Mouse (Mus musculus): ENCODE results near the gene Fbxw26. TPM values are rescaled to one million over a fixed set of nuclear protein-coding genes. Genes with fewer than 3 reads are reported as not detected.
"Not testable (repeated sequence)": the region's sequence is repeated elsewhere in the genome, so short reads cannot be mapped to it uniquely, and the experiment has no call there.

The Fbxw26 gene
- polyA plus RNA-seq (2015; fragmentation: Nextera tagmentation; extraction: Ambion mirVana), result not detected in 2 replicates

DNA sequence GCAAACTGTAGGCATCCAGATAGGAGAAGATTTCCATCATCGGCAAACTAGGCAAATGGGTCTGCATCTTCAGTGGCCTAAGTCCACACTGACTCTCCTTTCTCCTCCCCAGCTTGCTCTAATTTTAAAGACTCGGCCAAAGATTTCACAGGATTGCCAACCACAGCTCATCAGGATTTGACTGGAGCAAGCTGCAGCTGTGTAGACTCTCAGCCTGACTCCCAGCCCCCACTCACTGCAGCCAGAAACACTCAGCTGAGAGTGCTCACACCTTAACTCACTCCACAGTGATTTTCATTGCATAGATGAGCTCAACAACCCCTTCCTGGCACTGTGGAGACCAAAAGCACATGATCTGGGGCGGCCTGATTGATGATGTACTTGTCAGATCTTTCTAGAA is at the start of gene Fbxw26:
Fbxw26 (minus strand) TSS at position 101 of the 400 bp plus-strand sequence.
- H3K9me3 ChIP-seq (replicated peaks); H3K4me3 ChIP-seq (replicated peaks); H3K4me1 ChIP-seq (replicated peaks); H3K4me2 ChIP-seq; H3K27ac ChIP-seq; ATAC-seq (ENCODE audit: low read depth); DNase-seq; H3K9ac ChIP-seq; H3K36me3 ChIP-seq; H3K27me3 ChIP-seq: not testable (repeated sequence)
- 59% methylated on average over 3 of the region's 3 CpGs for WGBS (ENCODE audit: insufficient replicate concordance)

DNA sequence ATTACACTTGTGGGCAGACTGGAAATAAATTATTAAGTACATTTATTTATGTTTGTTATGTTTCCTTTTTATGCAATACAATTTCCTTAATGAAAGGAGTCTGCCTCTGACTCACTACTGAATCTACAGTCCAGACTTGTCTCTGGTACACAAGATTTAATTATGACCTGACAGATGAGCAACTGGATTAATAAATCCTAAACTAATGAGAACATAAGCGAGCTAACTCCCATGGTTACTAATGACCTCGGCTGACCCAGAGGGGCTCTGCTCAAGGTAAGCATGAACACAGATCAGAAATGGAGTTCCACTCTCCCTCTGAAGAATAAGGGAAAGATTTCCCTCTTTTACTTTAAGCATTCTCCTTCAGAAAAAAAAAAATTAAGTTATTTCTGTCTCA is 49.3 kb upstream of the Fbxw26 start:
- no peaks in the 10 kb centered on the region for H3K4me1 ChIP-seq (replicated peaks)
- H3K4me3 ChIP-seq (replicated peaks), result no peak overlapping the region
- H3K27me3 ChIP-seq, result no peaks in the 10 kb centered on the region
- WGBS (ENCODE audit: insufficient replicate concordance), result 54% methylated on average over 2 of the region's 2 CpGs
- no peak for ATAC-seq (ENCODE audit: low read depth)
- H3K9ac ChIP-seq, result no peak overlapping the region
- H3K36me3 ChIP-seq, result no peaks in the 10 kb centered on the region
- no peak for DNase-seq
- no peaks in the 10 kb centered on the region for H3K9me3 ChIP-seq (replicated peaks)
- no peak overlapping the region for H3K27ac ChIP-seq
- no peak overlapping the region for H3K4me2 ChIP-seq

DNA sequence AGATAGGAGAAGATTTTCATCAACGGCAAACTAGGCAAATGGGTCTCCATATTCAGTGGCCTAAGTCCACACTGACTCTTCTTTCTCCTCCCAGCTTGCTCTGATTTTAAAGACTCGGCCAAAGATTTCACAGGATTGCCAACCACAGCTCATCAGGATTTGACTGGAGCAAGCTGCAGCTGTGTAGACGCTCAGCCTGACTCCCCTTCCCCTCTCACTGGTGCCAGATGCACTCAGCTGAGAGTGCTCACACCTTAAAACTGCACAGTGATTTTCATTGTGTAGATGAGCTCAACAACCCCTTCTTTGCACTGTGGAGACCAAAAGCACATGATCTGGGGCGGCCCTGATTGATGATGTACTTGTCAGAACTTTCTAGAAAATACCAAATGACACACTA is 44.7 kb upstream of the Fbxw26 start, which contains the start of gene Fbxw27:
Fbxw27 (minus strand) TSS at position 101 of the 400 bp plus-strand sequence.
- not testable (repeated sequence) for ATAC-seq (ENCODE audit: low read depth); H3K4me2 ChIP-seq; H3K4me3 ChIP-seq (replicated peaks); H3K4me1 ChIP-seq (replicated peaks); H3K9ac ChIP-seq; H3K9me3 ChIP-seq (replicated peaks); H3K27ac ChIP-seq; DNase-seq; H3K27me3 ChIP-seq; H3K36me3 ChIP-seq
- 49% methylated on average over 4 of the region's 4 CpGs for WGBS (ENCODE audit: insufficient replicate concordance)

DNA sequence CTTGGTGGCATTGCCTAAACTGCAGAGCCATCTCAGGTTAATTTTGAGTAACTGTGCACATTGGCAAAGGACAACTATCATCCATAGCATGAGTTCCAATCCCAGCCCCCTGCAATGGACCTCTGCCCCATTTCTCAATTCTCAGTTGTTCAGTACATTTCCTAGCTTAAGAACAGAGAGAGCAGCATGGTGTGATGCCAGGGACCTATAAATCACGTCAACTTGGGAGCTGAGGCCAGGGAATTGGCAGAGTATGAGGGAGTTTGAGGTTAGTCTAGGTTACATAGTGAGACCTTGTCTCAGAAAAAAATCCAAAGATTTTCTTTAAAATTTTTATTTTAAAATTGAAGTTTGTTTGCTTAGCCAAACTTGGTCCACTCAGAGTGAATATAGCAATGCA is 21.0 kb upstream of the Fbxw26 start:
- WGBS (ENCODE audit: insufficient replicate concordance), result 34% methylated on average over 1 of the region's 1 CpGs

DNA sequence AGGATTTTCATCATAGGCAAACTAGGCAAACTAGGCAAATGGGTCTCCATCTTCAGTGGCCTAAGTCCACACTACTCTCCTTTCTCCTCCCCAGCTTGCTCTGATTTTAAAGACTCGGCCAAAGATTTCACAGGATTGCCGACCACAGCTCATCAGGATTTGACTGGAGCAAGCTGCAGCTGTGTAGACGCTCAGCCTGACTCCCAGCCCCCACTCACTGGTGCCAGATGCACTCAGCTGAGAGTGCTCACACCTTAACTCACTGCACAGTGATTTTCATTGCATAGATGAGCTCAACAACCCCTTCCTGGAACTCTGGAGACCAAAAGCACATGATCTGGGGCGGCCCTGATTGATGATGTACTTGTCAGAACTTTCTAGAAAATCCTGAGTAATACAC is 43.3 kb downstream of the Fbxw26 start, which contains the start of gene Fbxw18:
Fbxw18 (minus strand) TSS at position 101 of the 400 bp plus-strand sequence.
- ATAC-seq (ENCODE audit: low read depth); H3K4me1 ChIP-seq (replicated peaks); H3K36me3 ChIP-seq; H3K27ac ChIP-seq; DNase-seq; H3K4me2 ChIP-seq; H3K4me3 ChIP-seq (replicated peaks); H3K27me3 ChIP-seq; H3K9me3 ChIP-seq (replicated peaks); H3K9ac ChIP-seq: not testable (repeated sequence)
- WGBS (ENCODE audit: insufficient replicate concordance), result 46% methylated on average over 4 of the region's 4 CpGs

More for the DNA sequence above, 21.0 kb upstream of the Fbxw26 start:
- not testable (repeated sequence) for ATAC-seq (ENCODE audit: low read depth); DNase-seq; H3K27me3 ChIP-seq; H3K4me2 ChIP-seq; H3K4me3 ChIP-seq (replicated peaks); H3K4me1 ChIP-seq (replicated peaks); H3K9ac ChIP-seq; H3K27ac ChIP-seq; H3K36me3 ChIP-seq; H3K9me3 ChIP-seq (replicated peaks)

DNA sequence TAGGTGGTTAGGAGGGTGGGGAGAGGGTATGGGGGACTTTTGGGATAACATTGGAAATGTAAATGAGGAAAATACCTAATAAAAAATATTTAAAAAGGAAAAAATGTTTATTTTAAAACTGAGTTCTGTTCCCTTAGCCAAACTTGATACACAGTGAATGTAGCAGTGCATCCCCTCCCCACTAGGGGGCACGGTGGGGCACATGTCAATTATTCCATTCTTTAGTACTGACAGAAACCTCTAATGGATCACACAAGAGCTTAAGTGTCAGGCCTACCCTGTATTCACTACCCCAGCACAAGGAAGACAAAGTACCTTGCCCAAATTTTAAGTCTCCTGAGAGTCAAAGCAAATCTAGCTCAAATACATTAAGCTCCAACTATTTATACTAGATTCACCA is 60.6 kb downstream of the Fbxw26 start:
- no peak overlapping the region for H3K4me3 ChIP-seq (replicated peaks)
- H3K9ac ChIP-seq, result no peak overlapping the region
- no peak overlapping the region for H3K4me2 ChIP-seq
- H3K27me3 ChIP-seq, result no peaks in the 10 kb centered on the region
- H3K36me3 ChIP-seq, result no peaks in the 10 kb centered on the region
- H3K9me3 ChIP-seq (replicated peaks), result no peaks in the 10 kb centered on the region
- ATAC-seq (ENCODE audit: low read depth), result no peak
- WGBS (ENCODE audit: insufficient replicate concordance), result 9% methylated on average over 1 of the region's 1 CpGs
- DNase-seq, result no peak
- no peaks in the 10 kb centered on the region for H3K4me1 ChIP-seq (replicated peaks)
- no peak overlapping the region for H3K27ac ChIP-seq

Other genes with a start within 250 kb of the Fbxw26 start
- 0.08 TPM in 1 of 2 replicates, not detected in the other for gene Fbxw15, start 177.8 kb downstream of the Fbxw26 start, polyA plus RNA-seq (2015; fragmentation: Nextera tagmentation; extraction: Ambion mirVana)
- not detected in 2 replicates for gene Fbxw24, start 120.0 kb downstream of the Fbxw26 start, polyA plus RNA-seq (2015; fragmentation: Nextera tagmentation; extraction: Ambion mirVana)
- gene Fbxw25, start 81.4 kb downstream of the Fbxw26 start, polyA plus RNA-seq (2015; fragmentation: Nextera tagmentation; extraction: Ambion mirVana), result 0.06 TPM in 1 of 2 replicates, not detected in the other
- gene Fbxw18, start 43.4 kb downstream of the Fbxw26 start, polyA plus RNA-seq (2015; fragmentation: Nextera tagmentation; extraction: Ambion mirVana), result not detected in 2 replicates
- gene Fbxw27, start 44.6 kb upstream of the Fbxw26 start, polyA plus RNA-seq (2015; fragmentation: Nextera tagmentation; extraction: Ambion mirVana), result not detected in 2 replicates
- gene Spink8, start 66.2 kb upstream of the Fbxw26 start, polyA plus RNA-seq (2015; fragmentation: Nextera tagmentation; extraction: Ambion mirVana), result not detected in 2 replicates
- 55.1 and 58.0 TPM in 2 replicates for gene Nme6, start 86.7 kb upstream of the Fbxw26 start, polyA plus RNA-seq (2015; fragmentation: Nextera tagmentation; extraction: Ambion mirVana)
- gene Camp, start 103.5 kb upstream of the Fbxw26 start, polyA plus RNA-seq (2015; fragmentation: Nextera tagmentation; extraction: Ambion mirVana), result 39.6 and 41.2 TPM in 2 replicates
- gene Cdc25a, start 129.5 kb upstream of the Fbxw26 start, polyA plus RNA-seq (2015; fragmentation: Nextera tagmentation; extraction: Ambion mirVana), result 16.7 and 18.8 TPM in 2 replicates
- 9.0 and 12.4 TPM in 2 replicates for gene Map4, start 185.4 kb upstream of the Fbxw26 start, polyA plus RNA-seq (2015; fragmentation: Nextera tagmentation; extraction: Ambion mirVana)

Measured in liver, embryonic 13.5 days (tissue).